Mouse (Mus musculus) liver, postnatal 0 days (tissue): ENCODE data around the gene Myo5c. TPM values are rescaled to one million over a fixed set of nuclear protein-coding genes. Genes with fewer than 3 reads are reported as not detected.

ENCODE experiments used
- ATAC-seq: fragments of 200-750 bp; cut with Nextera tagmentation; 2 replicates; pipeline ENCODE4 v1.8.0; 2017; ENCODE audit warnings: mild to moderate bottlenecking, moderate library complexity
- DNase-seq: peaks from one replicate; pipeline ENCODE4 v3.0.0-alpha.2; 2016
- H3K27ac ChIP-seq: fragments of 300-500 bp; sonication (generic); 2 replicates; pipeline ENCODE4 v1.5.1; 2014; ENCODE audit warnings: antibody characterized with exemption, moderate library complexity, mild to moderate bottlenecking, low read depth
- H3K27me3 ChIP-seq: fragments of 300-500 bp; sonication (generic); 2 replicates; pipeline ENCODE4 v1.6.1; 2014; ENCODE audit warnings: low read length, control low read depth, mixed read lengths; ENCODE audit not compliant: insufficient read depth
- H3K36me3 ChIP-seq: fragments of 300-500 bp; sonication (generic); replicated peaks from 2 replicates; pipeline ENCODE4 v1.6.1; 2014; ENCODE audit warnings: mild to moderate bottlenecking, control low read depth, low read length, moderate library complexity, mixed read lengths; ENCODE audit not compliant: insufficient read depth
- H3K4me1 ChIP-seq: fragments of 300-500 bp; sonication (generic); 2 replicates; pipeline ENCODE4 v1.6.1; 2014; ENCODE audit warnings: antibody characterized with exemption, mild to moderate bottlenecking, control low read depth; ENCODE audit not compliant: insufficient read depth
- H3K4me2 ChIP-seq: fragments of 300-500 bp; sonication (generic); 2 replicates; pipeline ENCODE4 v1.6.1; 2014; ENCODE audit warnings: low read depth, mild to moderate bottlenecking, low read length, moderate library complexity, mixed read lengths
- H3K4me3 ChIP-seq: fragments of 300-500 bp; sonication (generic); 2 replicates; pipeline ENCODE4 v1.5.1; 2014; ENCODE audit warnings: low read depth, low read length
- H3K9ac ChIP-seq: fragments of 300-500 bp; sonication (generic); replicated peaks from 2 replicates; pipeline ENCODE4 v1.6.1; 2014; ENCODE audit warnings: mild to moderate bottlenecking, moderate library complexity
- H3K9me3 ChIP-seq: fragments of 300-500 bp; sonication (generic); 2 replicates; pipeline ENCODE4 v1.6.1; 2016; ENCODE audit warnings: mild to moderate bottlenecking, control low read depth, low read length, mixed read lengths
- CTCF ChIP-seq: sonication (generic); IDR thresholded peaks from 2 replicates; pipeline ENCODE4 v1.5.1; 2016; ENCODE audit warnings: antibody characterized with exemption, low read depth
- EP300 ChIP-seq: IDR thresholded peaks from 2 replicates; pipeline ENCODE4 v1.6.1; 2016; ENCODE audit warnings: antibody characterized with exemption, low read depth, mild to moderate bottlenecking
- WGBS: fragments of 180-500 bp; shearing (Covaris S2); extraction: QIAGEN DNeasy Blood & Tissue Kit; methylation state at CpG from one replicate; pipeline ENCODE4 v1.1.7; 2014; ENCODE audit not compliant: insufficient replicate concordance; 5-methylcytosine and 5-hydroxymethylcytosine counted together
- polyA plus RNA-seq: library from polyadenylated mRNA; unstranded; fragments of >200 nt; fragmentation: Nextera tagmentation; extraction: Ambion mirVana; gene quantifications from 2 replicates; pipeline ENCODE4 v1.2.1, GENCODE M21; 2015

Gene Myo5c
- polyA plus RNA-seq, 1 experiment from 2014 or later: 0.48 TPM

GRCm38 (mm10) chr9:75282830-75283229, 51.0 kb downstream of the Myo5c start:
- no peak for ATAC-seq
- 11% methylated on average over 3 of the region's 3 CpGs for WGBS
- TF ChIP-seq CTCF (peak; percentile 80), EP300 (no peak)
- Histone ChIP-seq H3K36me3 (no peaks in the 10 kb centered on the region), H3K4me2 (no peak overlapping the region), H3K4me3 (no peak overlapping the region), H3K27me3 (no peaks in the 10 kb centered on the region), H3K9ac (no peak overlapping the region), H3K9me3 (no peaks in the 10 kb centered on the region), H3K27ac (no peak overlapping the region), H3K4me1 (no peaks in the 10 kb centered on the region)
- no peak for DNase-seq

DNA sequence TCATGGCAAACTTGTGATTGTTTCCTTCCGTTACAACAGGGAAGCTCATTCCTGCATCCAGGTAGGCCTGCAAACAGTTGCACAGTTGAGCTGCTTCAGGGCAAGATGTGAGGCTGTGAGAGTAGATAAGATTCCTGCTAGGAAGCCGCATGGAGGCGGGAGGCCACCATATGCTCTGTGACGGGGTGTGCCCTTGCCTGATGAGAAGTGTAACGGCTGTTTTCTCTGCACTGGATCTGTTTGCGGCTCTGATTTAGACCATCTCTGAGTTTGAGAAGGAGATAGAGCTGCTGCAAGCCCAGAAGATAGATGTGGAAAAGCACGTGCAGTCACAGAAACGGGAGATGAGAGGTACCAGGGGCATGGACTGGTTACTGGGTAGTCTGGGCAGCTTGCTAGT, 51.8 kb downstream of the Myo5c start:
- Histone ChIP-seq H3K4me3 (no peak overlapping the region), H3K27me3 (no peaks in the 10 kb centered on the region), H3K9me3 (no peaks in the 10 kb centered on the region), H3K27ac (no peak overlapping the region), H3K4me2 (no peak overlapping the region), H3K9ac (no peak overlapping the region), H3K4me1 (no peaks in the 10 kb centered on the region), H3K36me3 (no peaks in the 10 kb centered on the region)
- no peak for ATAC-seq
- WGBS: 61% methylated on average over 8 of the region's 8 CpGs
- no peak for DNase-seq
- no peak for TF ChIP-seq CTCF
- no peak for TF ChIP-seq EP300

DNA sequence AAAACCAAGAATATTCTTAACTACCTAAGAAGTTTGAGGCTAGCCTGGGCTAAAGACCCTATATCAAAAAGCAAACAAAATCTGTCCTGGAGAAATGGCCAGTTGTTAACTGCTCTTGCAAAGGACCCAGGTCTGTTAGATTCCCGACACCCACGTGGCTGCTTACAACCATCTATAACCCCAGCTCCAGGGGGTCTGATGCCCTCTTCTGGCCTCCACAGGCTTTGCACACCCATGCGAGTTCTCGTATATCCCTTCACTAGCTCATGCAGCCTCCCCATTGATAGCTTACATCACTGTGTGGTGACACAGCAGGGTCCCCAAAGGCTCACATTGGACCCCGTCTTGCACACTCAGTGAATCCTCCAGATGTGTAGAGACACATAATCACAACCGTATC, 53.5 kb downstream of the Myo5c start:
- H3K27me3 ChIP-seq: no peaks in the 10 kb centered on the region
- H3K27ac ChIP-seq: no peak overlapping the region
- H3K9me3 ChIP-seq: no peaks in the 10 kb centered on the region
- WGBS: 85% methylated on average over 6 of the region's 6 CpGs
- H3K9ac ChIP-seq: no peak overlapping the region
- H3K36me3 ChIP-seq: no peaks in the 10 kb centered on the region
- no peaks in the 10 kb centered on the region for H3K4me1 ChIP-seq
- DNase-seq (no peak), ATAC-seq (no peak)
- H3K4me3 ChIP-seq: no peak overlapping the region
- H3K4me2 ChIP-seq: no peak overlapping the region
- TF ChIP-seq CTCF (no peak), EP300 (no peak)

GRCm38 (mm10) chr9:75287636-75288035, 55.8 kb downstream of the Myo5c start:
- TF ChIP-seq CTCF (no peak), EP300 (no peak)
- no peaks in the 10 kb centered on the region for H3K27me3 ChIP-seq
- DNase-seq (no peak), ATAC-seq (no peak)
- no peak overlapping the region for H3K4me3 ChIP-seq
- H3K9me3 ChIP-seq: no peaks in the 10 kb centered on the region
- WGBS: 75% methylated on average over 6 of the region's 6 CpGs
- H3K4me1 ChIP-seq: no peaks in the 10 kb centered on the region
- H3K27ac ChIP-seq: no peak overlapping the region
- H3K4me2 ChIP-seq: no peak overlapping the region
- H3K9ac ChIP-seq: no peak overlapping the region
- no peaks in the 10 kb centered on the region for H3K36me3 ChIP-seq

DNA sequence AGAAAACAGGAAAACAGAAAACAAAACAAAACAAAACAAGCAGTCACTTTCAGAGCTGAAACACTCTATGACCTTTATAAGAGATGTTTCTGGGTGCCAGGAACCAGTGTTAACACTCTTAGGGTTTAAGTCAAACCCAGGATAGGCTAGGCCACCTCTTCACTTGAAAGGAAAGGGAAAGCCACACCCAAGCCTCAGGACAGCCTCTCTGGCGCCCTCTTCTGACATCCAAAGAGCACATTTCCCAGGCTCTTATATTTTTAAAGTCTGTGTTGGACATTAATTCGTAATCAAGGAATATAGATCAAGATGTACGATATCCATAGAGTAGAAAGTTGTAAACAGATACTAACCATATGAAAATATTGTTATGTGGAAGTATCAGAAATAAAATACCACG, 57.7 kb downstream of the Myo5c start:
- Histone ChIP-seq H3K9me3 (no peaks in the 10 kb centered on the region), H3K27me3 (no peaks in the 10 kb centered on the region), H3K9ac (no peak overlapping the region), H3K4me3 (no peak overlapping the region), H3K4me2 (no peak overlapping the region), H3K36me3 (no peaks in the 10 kb centered on the region), H3K27ac (no peak overlapping the region), H3K4me1 (no peaks in the 10 kb centered on the region)
- 35% methylated on average over 4 of the region's 4 CpGs for WGBS
- ATAC-seq (no peak), DNase-seq (no peak)
- TF ChIP-seq CTCF: peak; percentile 56
- TF ChIP-seq EP300: no peak

GRCm38 (mm10) chr9:75299342-75299741, 67.5 kb downstream of the Myo5c start:
- TF ChIP-seq EP300 (no peak), CTCF (peak; percentile 57)
- Histone ChIP-seq H3K9me3 (no peaks in the 10 kb centered on the region), H3K9ac (no peak overlapping the region), H3K36me3 (no peaks in the 10 kb centered on the region), H3K27ac (no peak overlapping the region), H3K4me1 (no peaks in the 10 kb centered on the region), H3K4me2 (no peak overlapping the region), H3K27me3 (no peaks in the 10 kb centered on the region), H3K4me3 (no peak overlapping the region)
- ATAC-seq (no peak), DNase-seq (no peak)
- WGBS: 73% methylated on average over 2 of the region's 2 CpGs

DNA sequence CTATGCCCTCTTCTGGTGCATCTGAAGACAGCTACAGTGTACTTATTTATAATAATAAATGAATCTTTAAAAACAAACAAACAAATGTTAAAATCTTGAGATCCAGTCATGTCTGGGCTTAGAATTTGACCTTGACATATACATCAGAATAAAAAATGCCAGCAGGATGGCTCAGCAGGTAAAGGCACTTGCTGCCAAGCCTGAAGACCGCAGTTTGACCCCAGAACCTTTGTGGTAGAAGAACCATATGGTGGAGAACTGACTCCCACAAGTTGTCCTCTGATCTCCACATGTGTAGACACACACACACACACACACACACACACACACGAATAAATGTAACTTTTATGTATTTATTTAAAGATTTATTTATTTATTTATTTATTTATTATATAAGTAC, 71.2 kb downstream of the Myo5c start:
- H3K27me3 ChIP-seq: no peaks in the 10 kb centered on the region
- ATAC-seq: no peak
- H3K9me3 ChIP-seq: no peaks in the 10 kb centered on the region
- no peak for DNase-seq
- H3K4me1 ChIP-seq: no peaks in the 10 kb centered on the region
- 77% methylated on average over 2 of the region's 2 CpGs for WGBS
- no peak overlapping the region for H3K4me2 ChIP-seq
- H3K9ac ChIP-seq: no peak overlapping the region
- H3K4me3 ChIP-seq: no peak overlapping the region
- TF ChIP-seq EP300 (no peak), CTCF (no peak)
- H3K36me3 ChIP-seq: no peaks in the 10 kb centered on the region
- H3K27ac ChIP-seq: no peak overlapping the region
